Mouse (Mus musculus) liver, embryonic 14.5 days (tissue): ENCODE measurements around the gene Aftph. TPM values are rescaled to one million over a fixed set of nuclear protein-coding genes. Genes with fewer than 3 reads are reported as not detected.
"Not testable (repeated sequence)": the region's sequence is repeated elsewhere in the genome, so short reads cannot be mapped to it uniquely, and the experiment has no call there.

Experiments
- ATAC-seq: fragments of 200-750 bp; cut with Nextera tagmentation; 2 replicates; pipeline ENCODE4 v1.8.0; 2017; ENCODE audit warnings: moderate number of reproducible peaks, mild to moderate bottlenecking, moderate library complexity; ENCODE audit not compliant: insufficient read depth
- DNase-seq, 3 experiments: peaks; one replicate each; pipeline ENCODE4 v3.0.0-alpha.2; 2012 to 2013; ENCODE audit warnings: low read depth in 3 of 3, low spot score in 3 of 3
- H3K27ac ChIP-seq: fragments of 300-500 bp; sonication (generic); 2 replicates; pipeline ENCODE4 v1.5.1; 2014; ENCODE audit warnings: moderate library complexity, mild to moderate bottlenecking, control low read depth, inconsistent platforms
- H3K27me3 ChIP-seq: fragments of 300-500 bp; sonication (generic); 2 replicates; pipeline ENCODE4 v1.6.1; 2014; ENCODE audit warnings: mild to moderate bottlenecking, low read length, moderate library complexity; ENCODE audit not compliant: control insufficient read depth, insufficient read depth
- H3K36me3 ChIP-seq: fragments of 300-500 bp; sonication (generic); replicated peaks from 2 replicates; pipeline ENCODE4 v1.6.1; 2014; ENCODE audit warnings: low read depth; ENCODE audit not compliant: control insufficient read depth, insufficient read depth
- H3K4me1 ChIP-seq, 2 experiments: fragments of 200-500 bp in 1 of 2; fragments of 300-500 bp in 1 of 2; sonication (generic) in 1 of 2; replicated peaks; 2 replicates each; pipeline ENCODE4 v1.6.1; 2012 to 2014; ENCODE audit warnings: antibody characterized with exemption in 1 of 2, inconsistent platforms in 1 of 2, low read length in 1 of 2; ENCODE audit not compliant: control insufficient read depth in 2 of 2, insufficient read depth in 2 of 2
- H3K4me2 ChIP-seq: fragments of 300-500 bp; sonication (generic); 2 replicates; pipeline ENCODE4 v1.6.1; 2014; ENCODE audit warnings: low read depth, mild to moderate bottlenecking, control low read depth, moderate library complexity
- H3K4me3 ChIP-seq, 2 experiments: fragments of 200-500 bp in 1 of 2; fragments of 300-500 bp in 1 of 2; sonication (generic) in 1 of 2; 2 replicates each; pipeline ENCODE4 v1.5.1; 2012 to 2014; ENCODE audit warnings: low read depth in 2 of 2, low read length in 2 of 2, mild to moderate bottlenecking in 2 of 2, control low read depth in 1 of 2, inconsistent platforms in 1 of 2, moderate library complexity in 1 of 2; ENCODE audit not compliant: insufficient read depth in 1 of 2
- H3K9ac ChIP-seq: fragments of 300-500 bp; sonication (generic); replicated peaks from 2 replicates; pipeline ENCODE4 v1.6.1; 2014; ENCODE audit warnings: mild to moderate bottlenecking, control low read depth, moderate library complexity
- H3K9me3 ChIP-seq: fragments of 300-500 bp; sonication (generic); 2 replicates; pipeline ENCODE4 v1.6.1; 2016; ENCODE audit warnings: low read length, mixed read lengths; ENCODE audit not compliant: control insufficient read depth
- CTCF ChIP-seq: IDR thresholded peaks from 2 replicates; pipeline ENCODE4 v1.5.1; 2016; ENCODE audit warnings: antibody characterized with exemption, low read depth, control low read depth
- EP300 ChIP-seq: IDR thresholded peaks from 2 replicates; pipeline ENCODE4 v1.6.1; 2016; ENCODE audit warnings: antibody characterized with exemption, low read depth
- WGBS: fragments of 180-500 bp; shearing (Covaris S2); extraction: QIAGEN DNeasy Blood & Tissue Kit; methylation state at CpG from one replicate; pipeline ENCODE4 v1.1.7; 2014; ENCODE audit not compliant: insufficient replicate concordance; 5-methylcytosine and 5-hydroxymethylcytosine counted together
- polyA plus RNA-seq, 2 experiments: library from polyadenylated mRNA; depleted of rRNA in 1 of 2; stranded (reverse) in 1 of 2; unstranded in 1 of 2; fragments of >200 nt; fragmentation: Nextera tagmentation in 1 of 2; extraction: Ambion mirVana in 1 of 2; gene quantifications; 2 replicates each; pipeline versions ENCODE4 v1.2.1 to v1.2.3; 2012 to 2014

Aftph gene
- polyA plus RNA-seq, 2 experiments = 10.4 to 17.2 TPM

DNA sequence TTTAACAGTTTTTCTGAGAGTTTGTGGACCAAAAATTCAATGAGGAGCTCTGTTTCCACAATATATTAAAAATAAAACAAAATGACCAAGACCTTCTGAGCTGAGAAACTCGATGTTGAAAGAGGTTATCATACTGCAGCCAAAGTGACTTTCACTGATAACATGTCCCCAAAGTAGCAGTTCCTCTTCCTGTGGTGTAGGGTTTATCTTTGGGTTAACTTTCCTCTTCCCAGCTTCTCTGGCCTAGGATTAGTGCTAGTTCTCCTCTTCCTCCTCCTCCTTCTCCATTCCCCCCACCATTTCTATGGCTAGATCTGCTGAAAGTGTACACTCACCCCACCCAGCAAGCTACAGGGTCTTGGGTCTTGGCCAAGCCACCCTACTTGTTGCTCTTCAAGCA, 36.9 kb upstream of the Aftph start:
- ATAC-seq = 0 out of 2 replicates have a peak, but pooled peaks have one; percentile 18
- Histone ChIP-seq H3K9ac (no peak overlapping the region), H3K36me3 (no peaks in the 10 kb centered on the region), H3K4me2 (no peak overlapping the region), H3K27ac (no peak overlapping the region), H3K27me3 (no peaks in the 10 kb centered on the region), H3K4me3 (no peak overlapping the region), H3K9me3 (no peaks in the 10 kb centered on the region), H3K4me1 (peaks cover 3 to 15% of the 10 kb centered on the region in 2 experiments; a peak in 2 of 4 replicates)
- 5% methylated on average over 1 of the region's 1 CpGs for WGBS
- TF ChIP-seq EP300 = no peak
- no peak for TF ChIP-seq CTCF
- DNase-seq = no peak

DNA sequence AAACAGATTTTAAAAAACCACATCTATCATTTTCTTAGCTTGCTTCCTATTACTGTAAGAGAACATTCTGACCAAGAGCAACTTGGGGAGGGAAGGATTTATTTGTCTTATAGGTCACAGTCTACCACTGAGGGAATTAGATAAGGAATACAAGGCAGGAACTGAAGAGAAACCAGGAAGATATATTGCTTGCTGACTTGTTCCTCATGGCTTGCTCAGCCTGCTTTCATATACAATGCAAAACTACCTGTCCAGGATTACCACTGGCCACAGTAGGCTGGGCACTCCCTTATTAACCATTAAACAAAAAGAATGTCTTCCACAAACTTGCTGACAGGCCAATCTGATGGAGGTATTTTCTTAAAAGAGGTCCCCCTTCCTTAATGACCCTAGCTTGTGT, 35.3 kb upstream of the Aftph start:
- Histone ChIP-seq H3K9me3 (no peaks in the 10 kb centered on the region), H3K4me2 (no peak overlapping the region), H3K9ac (no peak overlapping the region), H3K27me3 (no peaks in the 10 kb centered on the region), H3K36me3 (no peaks in the 10 kb centered on the region), H3K4me3 (no peak overlapping the region), H3K4me1 (peaks cover 3 to 15% of the 10 kb centered on the region in 2 experiments; a peak in 2 of 4 replicates), H3K27ac (no peak overlapping the region)
- DNase-seq (no peak), ATAC-seq (no peak)
- TF ChIP-seq EP300 = no peak
- TF ChIP-seq CTCF = no peak

- Histone ChIP-seq H3K36me3 (no peaks in the 10 kb centered on the region), H3K4me1 (peaks cover 0 to 2% of the 10 kb centered on the region in 2 experiments; a peak in 1 of 4 replicates), H3K27me3 (no peaks in the 10 kb centered on the region), H3K4me2 (no peak overlapping the region), H3K27ac (no peak overlapping the region), H3K4me3 (no peak overlapping the region), H3K9ac (no peak overlapping the region), H3K9me3 (no peaks in the 10 kb centered on the region)
- no peak for TF ChIP-seq CTCF
- TF ChIP-seq EP300 = no peak
- DNase-seq (no peak), ATAC-seq (no peak)
- WGBS = 35% methylated on average over 1 of the region's 1 CpGs
Measured at GRCm38 (mm10) chr11:20772642-20773041, 31.3 kb upstream of the Aftph start.

- WGBS = 55% methylated on average over 9 of the region's 9 CpGs
- not testable (repeated sequence) for H3K27ac ChIP-seq, H3K36me3 ChIP-seq, H3K4me3 ChIP-seq, H3K27me3 ChIP-seq, H3K4me2 ChIP-seq, H3K4me1 ChIP-seq, H3K9ac ChIP-seq, DNase-seq, ATAC-seq, H3K9me3 ChIP-seq
Measured at GRCm38 (mm10) chr11:20771827-20772226, 30.4 kb upstream of the Aftph start.

GRCm38 (mm10) chr11:20761984-20762383, 20.6 kb upstream of the Aftph start:
- H3K4me1 ChIP-seq, H3K4me3 ChIP-seq, H3K4me2 ChIP-seq, H3K9me3 ChIP-seq, H3K27ac ChIP-seq, H3K27me3 ChIP-seq, H3K9ac ChIP-seq, H3K36me3 ChIP-seq, DNase-seq, ATAC-seq: not testable (repeated sequence)
- 48% methylated on average over 10 of the region's 10 CpGs for WGBS

GRCm38 (mm10) chr11:20750573-20750972, 9.2 kb upstream of the Aftph start:
- no peak overlapping the region for H3K27ac ChIP-seq
- DNase-seq (no peak), ATAC-seq (no peak)
- WGBS = 67% methylated on average over 2 of the region's 2 CpGs
- no peaks in the 10 kb centered on the region for H3K36me3 ChIP-seq
- H3K4me2 ChIP-seq = no peak overlapping the region
- H3K4me1 ChIP-seq = no peaks in the 10 kb centered on the region
- no peaks in the 10 kb centered on the region for H3K27me3 ChIP-seq
- H3K9me3 ChIP-seq = no peaks in the 10 kb centered on the region
- no peak overlapping the region for H3K4me3 ChIP-seq
- no peak overlapping the region for H3K9ac ChIP-seq
- TF ChIP-seq EP300 (no peak), CTCF (no peak)
